Mouse (Mus musculus): Measurements from ENCODE around the gene A4gnt. TPM values are rescaled to one million over a fixed set of nuclear protein-coding genes. Genes with fewer than 3 reads are reported as not detected.

A4gnt gene
- polyA plus RNA-seq (2014; fragmentation: Nextera tagmentation; extraction: Ambion mirVana): not detected in 2 replicates

- 59% methylated on average over 2 of the region's 2 CpGs for WGBS
- DNase-seq (no peak), ATAC-seq (ENCODE audit: low FRiP score, low TSS enrichment) (no peak)
- H3K36me3 ChIP-seq (ENCODE audit: control insufficient read depth, insufficient read depth, low read length): no peaks in the 10 kb centered on the region
- H3K9ac ChIP-seq (replicated peaks; ENCODE audit: low read length): no peak within 1 kb of the TSS
- no peak within 1 kb of the TSS for H3K4me2 ChIP-seq (ENCODE audit: low read length)
- H3K9me3 ChIP-seq (ENCODE audit: control insufficient read depth, low read length): no peaks in the 10 kb centered on the region
- no peaks in the 10 kb centered on the region for H3K4me1 ChIP-seq (ENCODE audit: control insufficient read depth, insufficient read depth, low read length)
- no peak within 1 kb of the TSS for H3K27ac ChIP-seq (replicated peaks; ENCODE audit: low read depth, low read length)
- H3K27me3 ChIP-seq (ENCODE audit: control insufficient read depth, insufficient read depth, low read length): no peaks in the 10 kb centered on the region
- H3K4me3 ChIP-seq (replicated peaks; ENCODE audit: low read depth, low read length): no peak within 1 kb of the TSS
Measured at GRCm38 (mm10) chr9:99612202-99612601, at the start of gene A4gnt. TSS of gene A4gnt (plus strand) at chr9:99612502.

GRCm38 (mm10) chr9:99563714-99564113, 48.6 kb upstream of the A4gnt start:
- 36% methylated on average over 11 of the region's 11 CpGs for WGBS
- Histone ChIP-seq H3K9me3 (ENCODE audit: control insufficient read depth, low read length) (no peaks in the 10 kb centered on the region), H3K27ac (replicated peaks; ENCODE audit: low read depth, low read length) (no peak overlapping the region), H3K9ac (replicated peaks; ENCODE audit: low read length) (no peak overlapping the region), H3K36me3 (ENCODE audit: control insufficient read depth, insufficient read depth, low read length) (no peaks in the 10 kb centered on the region), H3K4me2 (ENCODE audit: low read length) (no peak overlapping the region), H3K4me1 (ENCODE audit: control insufficient read depth, insufficient read depth, low read length) (0 out of 2 replicates have a peak, but pooled peaks cover 7% of the 10 kb centered on the region), H3K4me3 (replicated peaks; ENCODE audit: low read depth, low read length) (no peak overlapping the region), H3K27me3 (ENCODE audit: control insufficient read depth, insufficient read depth, low read length) (no peaks in the 10 kb centered on the region)
- ATAC-seq (ENCODE audit: low FRiP score, low TSS enrichment) (no peak), DNase-seq (peak; percentile 28)

GRCm38 (mm10) chr9:99568023-99568346, 44.3 kb upstream of the A4gnt start:
- no peaks in the 10 kb centered on the region for H3K36me3 ChIP-seq (ENCODE audit: control insufficient read depth, insufficient read depth, low read length)
- H3K9ac ChIP-seq (replicated peaks; ENCODE audit: low read length): peak overlapping the region; percentile 93
- H3K9me3 ChIP-seq (ENCODE audit: control insufficient read depth, low read length): no peaks in the 10 kb centered on the region
- 0 out of 2 replicates have a peak, but pooled peaks cover 7% of the 10 kb centered on the region for H3K4me1 ChIP-seq (ENCODE audit: control insufficient read depth, insufficient read depth, low read length)
- WGBS: 3% methylated on average over 15 of the region's 15 CpGs
- H3K4me3 ChIP-seq (replicated peaks; ENCODE audit: low read depth, low read length): peak overlapping the region; percentile 97
- peak overlapping the region; percentile 98 for H3K27ac ChIP-seq (replicated peaks; ENCODE audit: low read depth, low read length)
- H3K27me3 ChIP-seq (ENCODE audit: control insufficient read depth, insufficient read depth, low read length): no peaks in the 10 kb centered on the region
- ATAC-seq (ENCODE audit: low FRiP score, low TSS enrichment): peak; percentile 56
- no peak for DNase-seq
- peak overlapping the region; percentile 82 for H3K4me2 ChIP-seq (ENCODE audit: low read length)

- peak; percentile 94 for DNase-seq
- Histone ChIP-seq H3K27me3 (ENCODE audit: control insufficient read depth, insufficient read depth, low read length) (no peaks in the 10 kb centered on the region), H3K9ac (replicated peaks; ENCODE audit: low read length) (peak within 1 kb of the TSS; percentile 93), H3K36me3 (ENCODE audit: control insufficient read depth, insufficient read depth, low read length) (no peaks in the 10 kb centered on the region), H3K9me3 (ENCODE audit: control insufficient read depth, low read length) (no peaks in the 10 kb centered on the region), H3K4me3 (replicated peaks; ENCODE audit: low read depth, low read length) (peak within 1 kb of the TSS; percentile 97), H3K4me1 (ENCODE audit: control insufficient read depth, insufficient read depth, low read length) (0 out of 2 replicates have a peak, but pooled peaks cover 7% of the 10 kb centered on the region), H3K4me2 (ENCODE audit: low read length) (peak within 1 kb of the TSS; percentile 82), H3K27ac (replicated peaks; ENCODE audit: low read depth, low read length) (peak within 1 kb of the TSS; percentile 98)
- WGBS: under 1% methylated on average over 70 of the region's 70 CpGs
- peak; percentile 96 for ATAC-seq (ENCODE audit: low FRiP score, low TSS enrichment)
Measured at GRCm38 (mm10) chr9:99568347-99569070, 43.8 kb upstream of the A4gnt start, which contains the start of gene Armc8. TSS of gene Armc8 (minus strand) at chr9:99568899.

- Histone ChIP-seq H3K36me3 (ENCODE audit: control insufficient read depth, insufficient read depth, low read length) (no peaks in the 10 kb centered on the region), H3K9ac (replicated peaks; ENCODE audit: low read length) (peak overlapping the region; percentile 93), H3K4me2 (ENCODE audit: low read length) (peak overlapping the region; percentile 82), H3K4me3 (replicated peaks; ENCODE audit: low read depth, low read length) (peak overlapping the region; percentile 97), H3K27me3 (ENCODE audit: control insufficient read depth, insufficient read depth, low read length) (no peaks in the 10 kb centered on the region), H3K9me3 (ENCODE audit: control insufficient read depth, low read length) (no peaks in the 10 kb centered on the region), H3K4me1 (ENCODE audit: control insufficient read depth, insufficient read depth, low read length) (0 out of 2 replicates have a peak, but pooled peaks cover 7% of the 10 kb centered on the region), H3K27ac (replicated peaks; ENCODE audit: low read depth, low read length) (peak overlapping the region; percentile 98)
- DNase-seq: no peak
- WGBS: 2% methylated on average over 9 of the region's 9 CpGs
- peak; percentile 29; the same call in 1 of the 2 replicates for ATAC-seq (ENCODE audit: low FRiP score, low TSS enrichment)
Measured at GRCm38 (mm10) chr9:99569071-99569397, 43.3 kb upstream of the A4gnt start.

GRCm38 (mm10) chr9:99575677-99576480, 36.4 kb upstream of the A4gnt start, which contains the start of gene Dbr1:
TSS of gene Dbr1 (plus strand) at chr9:99575799.
- peak within 1 kb of the TSS; percentile 86 for H3K4me2 ChIP-seq (ENCODE audit: low read length)
- H3K27me3 ChIP-seq (ENCODE audit: control insufficient read depth, insufficient read depth, low read length): no peaks in the 10 kb centered on the region
- H3K27ac ChIP-seq (replicated peaks; ENCODE audit: low read depth, low read length): peak within 1 kb of the TSS; percentile 84
- WGBS: under 1% methylated on average over 57 of the region's 57 CpGs
- H3K9me3 ChIP-seq (ENCODE audit: control insufficient read depth, low read length): no peaks in the 10 kb centered on the region
- DNase-seq: peak; percentile 97
- peak within 1 kb of the TSS; percentile 96 for H3K4me3 ChIP-seq (replicated peaks; ENCODE audit: low read depth, low read length)
- peak; percentile 90 for ATAC-seq (ENCODE audit: low FRiP score, low TSS enrichment)
- H3K9ac ChIP-seq (replicated peaks; ENCODE audit: low read length): peak within 1 kb of the TSS; percentile 90
- no peaks in the 10 kb centered on the region; the same call in 1 of the 2 replicates for H3K36me3 ChIP-seq (ENCODE audit: control insufficient read depth, insufficient read depth, low read length)
- H3K4me1 ChIP-seq (ENCODE audit: control insufficient read depth, insufficient read depth, low read length): peaks cover 10% of the 10 kb centered on the region

GRCm38 (mm10) chr9:99580655-99581054, 31.6 kb upstream of the A4gnt start:
- Histone ChIP-seq H3K9me3 (ENCODE audit: control insufficient read depth, low read length) (no peaks in the 10 kb centered on the region), H3K4me3 (replicated peaks; ENCODE audit: low read depth, low read length) (no peak overlapping the region), H3K9ac (replicated peaks; ENCODE audit: low read length) (no peak overlapping the region), H3K36me3 (ENCODE audit: control insufficient read depth, insufficient read depth, low read length) (peaks cover 34% of the 10 kb centered on the region), H3K27me3 (ENCODE audit: control insufficient read depth, insufficient read depth, low read length) (no peaks in the 10 kb centered on the region), H3K27ac (replicated peaks; ENCODE audit: low read depth, low read length) (no peak overlapping the region), H3K4me2 (ENCODE audit: low read length) (no peak overlapping the region), H3K4me1 (ENCODE audit: control insufficient read depth, insufficient read depth, low read length) (peaks cover 10% of the 10 kb centered on the region)
- peak; percentile 77 for DNase-seq
- no peak for ATAC-seq (ENCODE audit: low FRiP score, low TSS enrichment)
- WGBS: 55% methylated on average over 2 of the region's 2 CpGs

GRCm38 (mm10) chr9:99587505-99588202, 24.6 kb upstream of the A4gnt start:
- no peak for ATAC-seq (ENCODE audit: low FRiP score, low TSS enrichment)
- Histone ChIP-seq H3K36me3 (ENCODE audit: control insufficient read depth, insufficient read depth, low read length) (peaks cover 20% of the 10 kb centered on the region), H3K4me3 (replicated peaks; ENCODE audit: low read depth, low read length) (no peak overlapping the region), H3K27ac (replicated peaks; ENCODE audit: low read depth, low read length) (no peak overlapping the region), H3K27me3 (ENCODE audit: control insufficient read depth, insufficient read depth, low read length) (no peaks in the 10 kb centered on the region), H3K9me3 (ENCODE audit: control insufficient read depth, low read length) (no peaks in the 10 kb centered on the region), H3K9ac (replicated peaks; ENCODE audit: low read length) (no peak overlapping the region), H3K4me1 (ENCODE audit: control insufficient read depth, insufficient read depth, low read length) (no peaks in the 10 kb centered on the region), H3K4me2 (ENCODE audit: low read length) (no peak overlapping the region)
- 26% methylated on average over 8 of the region's 8 CpGs for WGBS
- DNase-seq: peak; percentile 71
